Mouse (Mus musculus): ENCODE data around the gene Pde7b.

Gene Pde7b

DNA sequence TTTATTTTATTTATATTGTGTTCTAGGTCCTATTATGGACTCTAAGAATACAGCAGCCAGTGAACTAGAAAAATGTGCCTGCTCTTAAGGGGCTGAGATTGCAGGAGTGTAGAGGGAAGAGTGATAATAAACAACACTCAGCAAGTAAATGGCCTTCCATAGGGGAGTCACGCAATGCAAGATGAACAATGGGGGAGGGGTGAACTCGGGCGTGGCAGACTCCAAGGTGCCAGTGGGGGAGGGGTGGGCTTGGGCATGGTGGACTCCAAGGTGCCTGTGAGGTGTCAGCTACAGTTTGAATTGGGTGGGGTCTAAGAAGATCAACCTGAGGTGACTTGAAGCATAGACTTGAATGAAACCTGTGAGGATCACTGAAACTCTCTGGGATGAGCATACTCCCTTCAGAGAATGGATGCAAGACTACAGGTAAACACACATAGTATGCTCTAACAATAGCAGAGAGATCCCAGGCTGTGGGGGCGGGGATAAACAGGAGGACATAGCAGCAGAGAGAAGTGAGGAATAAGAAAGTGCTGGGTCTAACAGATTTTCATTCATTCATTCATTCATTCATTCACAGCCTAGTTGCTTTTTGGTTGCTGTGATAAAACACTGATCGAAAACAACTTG is 230.9 kb downstream of the Pde7b start:
- no peak for DNase-seq (ENCODE audit: low read depth, low spot score)

DNA sequence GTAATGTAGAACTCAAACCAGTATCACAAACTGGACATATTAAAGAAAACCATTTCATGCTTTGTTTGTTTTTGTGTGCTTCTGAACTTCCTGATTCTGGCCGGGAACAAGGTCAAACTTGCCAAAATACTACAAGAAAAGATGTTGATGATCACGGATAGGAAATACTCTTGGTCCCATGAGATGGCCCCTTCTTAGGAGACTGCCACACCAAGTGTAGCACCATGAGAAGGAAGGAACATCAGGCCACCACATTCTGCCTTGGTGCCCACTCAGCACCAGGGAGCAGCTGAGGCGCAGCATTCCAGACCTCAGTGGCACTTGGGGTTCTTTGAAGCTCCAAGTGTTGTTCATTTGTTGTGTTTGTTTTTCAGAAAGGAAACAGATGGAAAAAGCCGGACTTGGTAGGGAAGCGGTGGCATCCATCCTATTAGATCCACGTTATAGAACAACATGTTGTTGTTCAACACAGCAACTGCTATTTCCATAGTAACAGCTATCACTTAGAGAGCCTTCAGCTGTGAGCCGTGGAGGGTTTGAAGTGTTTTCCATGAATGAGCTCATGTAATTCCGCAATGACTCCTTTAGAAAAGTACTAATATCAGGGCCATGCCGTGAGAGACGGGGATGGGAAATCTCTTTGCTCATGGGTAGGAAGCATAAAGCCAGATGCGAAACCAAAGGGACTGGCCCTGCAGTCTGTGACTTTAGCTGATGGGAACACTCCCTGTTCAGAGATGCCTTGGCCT is 232.5 kb downstream of the Pde7b start:
- DNase-seq (ENCODE audit: low read depth, low spot score) = no peak

DNA sequence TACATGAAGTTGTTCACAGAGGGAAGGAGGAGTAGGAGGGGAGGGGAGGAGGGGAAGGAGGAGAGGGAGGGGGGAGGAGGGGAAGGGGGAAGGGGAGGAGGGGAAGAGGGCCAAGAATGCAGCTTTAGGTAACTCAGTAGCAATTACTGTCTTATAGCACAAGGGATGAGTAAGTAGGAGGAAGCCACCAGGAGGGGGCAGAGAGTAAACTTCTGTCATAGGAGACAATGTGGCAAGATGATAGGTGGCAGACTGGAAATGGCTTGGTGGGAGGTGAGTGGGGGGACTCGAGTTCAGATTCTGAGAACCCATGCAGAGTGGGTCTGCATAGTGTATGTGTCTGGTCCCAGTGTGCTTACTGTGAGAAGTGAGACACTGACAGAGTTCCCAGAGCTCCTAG is 234.1 kb downstream of the Pde7b start:
- no peak for DNase-seq (ENCODE audit: low read depth, low spot score)

DNA sequence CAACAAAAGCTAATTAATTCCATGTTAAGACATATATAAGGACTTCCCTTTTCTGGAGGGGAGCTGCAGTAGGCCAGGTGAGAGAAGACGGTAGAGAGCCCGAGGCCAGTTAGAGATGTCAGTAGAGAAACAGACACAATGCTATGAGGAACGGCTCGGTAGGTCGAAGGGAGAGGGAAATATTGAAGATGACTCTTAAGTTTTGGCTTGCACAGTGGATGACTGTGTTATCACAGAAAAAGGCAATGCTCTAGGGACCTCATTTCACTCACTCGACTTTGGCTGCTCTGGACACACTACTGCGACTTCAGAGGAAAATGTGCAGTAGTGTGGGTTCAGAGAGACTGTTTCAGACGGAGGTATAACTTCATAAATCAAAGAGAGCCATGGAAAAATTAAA is 234.6 kb downstream of the Pde7b start:
- DNase-seq (ENCODE audit: low read depth, low spot score) = no peak

DNA sequence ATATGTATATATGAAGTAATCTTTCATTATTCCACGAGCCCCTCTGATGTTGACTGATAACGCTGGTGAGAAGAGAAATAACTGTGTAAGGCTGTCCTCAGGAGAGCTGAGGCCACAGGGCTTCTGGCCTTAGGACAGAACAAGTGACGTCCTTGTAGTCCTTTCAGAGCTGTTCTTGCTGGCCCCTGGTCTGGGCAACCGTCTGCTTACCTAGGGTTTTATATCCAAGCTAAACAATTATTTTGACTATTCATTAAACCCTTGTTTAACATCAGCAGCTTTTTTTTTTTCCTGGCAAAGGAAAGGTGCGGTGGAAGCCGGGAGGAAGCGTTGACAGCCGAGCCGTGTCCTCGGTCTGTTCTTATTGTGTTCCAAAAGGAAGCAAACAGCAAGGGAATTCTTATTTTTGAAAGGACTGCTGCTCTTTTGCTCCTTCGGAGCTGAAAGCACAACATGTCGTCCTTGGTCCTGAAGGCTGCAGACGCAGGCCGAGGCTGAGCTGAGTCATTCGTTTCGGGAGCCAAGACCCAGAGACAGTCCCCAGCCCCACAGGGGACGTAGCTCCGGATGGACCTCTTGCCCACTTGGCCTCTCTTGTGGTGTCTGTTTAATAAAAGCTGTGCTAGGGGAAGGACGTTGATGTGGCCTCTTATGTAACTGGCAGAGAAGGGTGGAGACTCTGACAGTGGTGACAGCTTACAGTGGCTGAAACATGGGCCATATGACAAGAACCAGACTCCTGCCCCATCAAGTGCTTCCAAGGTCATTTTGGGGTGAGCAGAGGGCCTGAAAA is 238.2 kb downstream of the Pde7b start:
- no peak for DNase-seq (ENCODE audit: low read depth, low spot score)

DNA sequence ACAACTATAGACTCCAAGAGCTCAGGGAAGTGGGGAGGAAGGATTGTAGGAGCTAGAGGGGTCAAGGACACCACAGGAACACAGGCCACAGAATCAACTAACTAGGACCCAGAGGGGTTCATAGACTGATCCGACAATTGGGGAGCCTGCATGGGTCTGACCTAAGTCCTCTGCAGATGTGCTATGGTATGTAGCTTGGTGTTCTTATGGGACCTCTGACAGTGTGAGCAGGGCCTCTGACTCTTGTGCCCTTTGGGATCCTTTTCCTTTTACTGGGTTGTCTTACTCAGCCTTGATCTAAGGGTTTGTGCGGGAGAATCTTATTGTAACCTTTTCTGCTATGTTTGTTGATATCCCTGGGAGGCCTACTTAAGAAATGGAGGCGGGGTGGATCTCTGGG is 239.1 kb downstream of the Pde7b start:
- DNase-seq (ENCODE audit: low read depth, low spot score) = no peak

DNA sequence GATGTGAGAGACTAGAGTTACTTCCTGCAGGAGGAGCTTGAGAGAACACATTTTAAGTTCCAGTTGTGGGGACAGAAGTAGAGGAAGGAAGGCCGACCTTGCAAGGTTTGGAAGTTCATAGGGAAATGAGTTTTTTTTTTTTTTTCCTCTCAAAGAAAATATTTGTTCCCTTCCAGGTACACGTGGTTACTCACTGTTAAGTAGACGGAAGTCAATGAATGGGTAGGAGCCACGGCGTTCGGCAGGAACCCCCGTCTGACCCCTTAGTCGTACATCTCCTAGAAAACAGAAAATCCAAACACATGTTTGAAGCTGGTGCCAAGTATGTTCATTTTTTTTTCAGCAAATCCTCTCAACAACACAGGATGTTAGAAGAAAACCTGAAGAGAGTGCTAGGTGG is 245.4 kb downstream of the Pde7b start:
- no peak for DNase-seq (ENCODE audit: low read depth, low spot score)

DNA sequence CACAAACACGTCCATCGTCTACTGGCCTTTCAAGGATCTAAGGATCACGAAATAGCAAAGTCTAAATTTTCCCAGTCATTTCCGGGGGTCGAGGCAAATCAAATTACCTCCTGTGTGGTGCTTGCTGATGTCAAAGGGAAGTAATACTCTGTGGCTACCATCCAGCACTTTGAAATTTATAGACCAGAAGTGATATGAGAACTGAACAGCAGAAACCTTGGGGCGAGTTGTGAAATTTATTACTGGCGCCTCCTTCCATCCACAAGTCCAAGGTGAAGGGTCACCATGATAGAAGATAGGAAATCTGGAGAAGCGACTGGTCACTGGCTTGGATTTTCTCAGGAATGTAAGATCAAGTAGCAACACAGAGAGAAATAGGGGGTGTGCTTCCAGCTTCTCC is 246.4 kb downstream of the Pde7b start:
- no peak for DNase-seq (ENCODE audit: low read depth, low spot score)

DNA sequence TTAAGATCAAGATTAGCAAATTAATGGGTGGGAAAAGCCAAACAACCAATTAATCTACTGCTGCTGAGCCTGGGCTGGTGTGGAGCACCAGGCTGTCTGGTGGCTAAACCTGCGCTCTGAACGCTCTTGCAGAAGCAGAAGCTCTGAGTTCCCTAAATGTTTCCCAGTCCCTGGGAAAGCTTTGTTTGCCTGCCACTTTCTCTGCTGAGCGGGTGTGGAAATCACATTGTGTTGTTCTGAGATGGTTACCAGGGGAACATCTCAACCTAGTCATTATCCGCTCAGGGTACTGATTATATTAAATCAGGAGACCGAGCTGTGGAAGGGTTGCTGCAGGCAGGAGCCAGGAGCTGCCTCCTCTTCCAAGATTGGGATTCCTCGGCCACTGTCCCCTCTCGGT is 250.0 kb downstream of the Pde7b start:
- DNase-seq (ENCODE audit: low read depth, low spot score) = no peak

DNA sequence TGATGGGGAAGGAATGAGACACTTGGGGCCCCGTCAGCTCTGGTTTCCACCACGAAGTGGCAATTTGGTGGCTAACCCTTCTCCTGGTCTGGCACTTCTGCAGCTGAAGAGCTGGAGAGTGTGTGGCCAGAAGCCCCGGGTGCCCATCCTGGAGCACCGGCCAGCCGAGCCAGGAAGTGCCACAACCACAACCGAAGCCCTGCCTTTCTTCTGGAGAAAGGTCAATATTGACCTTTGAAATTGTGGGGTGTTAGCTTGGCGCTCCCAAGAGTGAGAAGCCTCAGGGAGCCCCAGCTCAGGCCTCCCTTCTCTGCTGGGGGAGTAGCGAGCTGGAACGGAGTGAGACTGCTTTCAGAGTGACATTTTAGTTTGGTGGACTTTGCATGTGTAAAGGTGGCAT is 250.8 kb downstream of the Pde7b start:
- DNase-seq (ENCODE audit: low read depth, low spot score) = no peak

DNA sequence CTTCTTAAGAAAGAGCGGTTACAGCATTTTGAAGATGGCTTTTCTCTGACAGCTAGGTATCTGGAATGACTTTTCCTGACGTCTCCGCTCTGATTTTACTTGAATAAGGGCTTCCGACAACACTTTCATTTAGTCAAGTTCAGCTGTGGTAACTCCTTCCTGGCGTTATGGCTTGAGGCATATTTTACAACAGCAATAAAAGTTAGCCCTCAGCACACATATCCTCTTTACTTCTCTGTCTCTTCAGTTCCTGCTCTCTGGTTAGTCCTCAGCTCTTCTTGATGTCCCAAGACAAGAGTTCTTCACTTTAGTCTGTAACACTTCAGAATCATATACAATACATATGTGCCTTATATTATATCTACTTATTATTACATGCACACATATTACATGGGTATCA is 251.4 kb downstream of the Pde7b start:
- no peak for DNase-seq (ENCODE audit: low read depth, low spot score)

DNA sequence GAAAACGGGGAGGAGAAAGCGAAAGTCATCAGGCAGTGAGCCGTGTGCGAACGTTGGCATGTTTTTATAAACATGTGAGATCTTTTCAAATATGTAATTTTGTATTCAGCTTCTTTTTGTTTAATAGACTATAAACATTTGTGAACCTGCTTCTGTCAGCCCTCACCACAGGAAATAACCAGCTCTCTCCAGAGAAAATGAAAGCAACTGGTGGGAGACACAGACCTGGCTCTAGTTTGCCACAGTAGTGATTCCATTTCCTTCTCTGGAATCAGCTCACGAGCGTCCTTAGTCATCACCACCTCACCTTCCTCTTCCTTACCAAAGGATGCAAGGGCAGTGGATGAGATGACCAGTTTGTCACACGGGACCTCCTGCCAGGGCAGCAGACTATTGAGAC is 252.9 kb downstream of the Pde7b start:
- DNase-seq (ENCODE audit: low read depth, low spot score) = no peak

DNA sequence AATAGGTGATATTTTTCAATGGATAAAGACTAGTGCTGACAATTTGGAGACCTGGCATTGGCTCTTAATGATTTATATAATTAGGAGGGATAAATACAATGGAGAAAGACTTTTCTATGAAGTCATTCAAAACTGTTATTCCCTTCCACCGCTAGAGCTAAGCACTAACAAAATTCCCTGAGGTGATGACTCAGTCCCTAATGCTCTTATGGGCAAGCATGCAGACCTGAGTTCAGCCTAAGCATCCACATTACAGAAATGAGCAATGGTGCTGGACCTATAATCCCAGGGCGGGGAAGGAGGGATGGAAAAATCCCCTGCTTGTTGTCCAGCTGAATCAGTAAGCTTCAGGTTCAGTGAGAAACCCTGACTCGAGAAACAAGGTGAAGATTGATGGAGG is 260.2 kb downstream of the Pde7b start:
- no peak for DNase-seq (ENCODE audit: low read depth, low spot score)

DNA sequence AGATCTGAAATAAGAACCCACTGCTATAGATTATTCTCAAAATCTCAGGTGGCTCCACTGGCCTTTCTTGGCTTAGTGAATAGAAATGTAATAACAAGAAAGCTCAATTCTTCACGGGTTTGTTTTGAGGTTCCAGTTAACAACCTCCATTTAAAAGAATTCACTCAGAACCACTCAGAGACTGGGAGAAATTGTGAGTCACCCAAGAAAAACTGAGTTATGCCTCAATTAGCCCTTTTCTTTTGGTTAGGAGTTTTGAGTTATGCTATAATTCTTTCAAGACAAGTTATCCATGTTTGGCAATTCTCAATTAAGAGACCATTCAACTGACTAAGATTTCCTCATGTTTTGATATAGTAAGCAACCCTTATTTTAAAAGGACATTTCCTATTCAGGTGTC is 260.9 kb downstream of the Pde7b start:
- no peak for DNase-seq (ENCODE audit: low read depth, low spot score)

DNA sequence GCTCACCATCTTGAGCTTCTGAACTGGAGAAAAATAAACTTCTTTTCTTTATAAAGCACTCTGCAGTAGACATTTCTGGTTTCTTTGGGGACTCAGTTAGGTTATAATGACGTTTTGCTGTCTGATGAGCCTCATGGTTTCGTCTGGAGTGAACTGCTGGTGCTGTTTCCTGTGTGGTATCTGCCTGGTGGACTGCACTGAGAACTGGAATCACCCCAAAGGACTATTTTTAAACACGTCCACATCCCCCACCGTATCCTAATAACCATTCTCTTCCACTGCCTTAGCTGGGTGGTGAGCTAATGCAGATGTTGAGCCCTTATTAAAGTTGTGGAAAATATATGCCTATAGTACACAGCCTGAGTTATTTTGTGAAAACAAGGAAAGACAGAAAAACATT is 262.3 kb downstream of the Pde7b start:
- DNase-seq (ENCODE audit: low read depth, low spot score) = no peak

DNA sequence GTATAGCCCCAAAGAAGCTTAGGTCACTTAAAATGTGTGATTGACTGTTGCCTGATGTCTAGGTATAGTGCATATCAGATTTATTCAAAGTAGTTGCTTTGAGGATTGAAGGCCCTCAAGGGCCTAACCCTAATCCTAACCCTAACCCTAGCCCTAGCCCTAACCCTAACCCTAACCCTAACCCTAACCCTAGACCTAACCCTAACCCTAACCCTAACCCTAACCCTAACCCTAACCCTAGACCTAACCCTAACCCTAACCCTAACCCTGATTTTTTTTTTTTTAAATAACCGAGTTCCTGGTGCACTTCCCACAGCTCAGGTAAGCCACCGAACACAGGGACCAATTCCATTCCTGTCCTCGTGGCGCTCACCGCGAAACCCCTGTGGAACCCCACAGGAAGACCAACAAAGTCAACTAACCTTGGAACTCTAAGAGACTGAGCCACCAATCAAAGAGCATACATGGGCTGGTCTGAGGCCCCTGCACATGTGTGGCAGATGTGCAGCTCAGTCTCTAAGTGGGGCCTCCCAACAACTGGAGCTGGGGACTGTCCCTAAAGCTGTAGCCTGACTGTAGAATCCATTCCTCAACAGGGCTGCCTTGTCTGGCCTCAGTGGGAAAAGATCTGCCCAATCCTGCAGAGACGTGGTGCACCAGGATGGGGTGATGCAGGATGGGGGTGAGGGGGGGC is 265.1 kb downstream of the Pde7b start:
- no peak for DNase-seq (ENCODE audit: low read depth, low spot score)

DNA sequence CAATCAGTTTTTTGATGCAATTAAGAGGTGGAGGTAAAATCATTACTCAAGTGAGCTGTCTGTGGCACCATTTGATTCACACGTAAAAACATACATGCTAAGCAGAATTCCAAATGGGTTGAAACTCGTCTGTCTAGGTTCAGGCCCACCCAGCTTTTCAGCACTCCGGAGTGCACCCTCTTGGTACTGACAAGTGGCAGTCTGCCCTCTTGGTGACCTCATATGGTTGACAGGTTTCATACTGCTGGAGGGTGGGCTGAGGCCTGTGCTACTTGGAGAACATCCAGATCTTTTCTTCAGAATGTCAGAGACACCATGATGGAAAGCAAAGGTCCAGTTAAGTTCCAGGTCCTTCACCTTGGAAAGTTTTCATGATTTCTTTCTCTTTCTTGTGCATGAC is 265.7 kb downstream of the Pde7b start:
- DNase-seq (ENCODE audit: low read depth, low spot score) = no peak

DNA sequence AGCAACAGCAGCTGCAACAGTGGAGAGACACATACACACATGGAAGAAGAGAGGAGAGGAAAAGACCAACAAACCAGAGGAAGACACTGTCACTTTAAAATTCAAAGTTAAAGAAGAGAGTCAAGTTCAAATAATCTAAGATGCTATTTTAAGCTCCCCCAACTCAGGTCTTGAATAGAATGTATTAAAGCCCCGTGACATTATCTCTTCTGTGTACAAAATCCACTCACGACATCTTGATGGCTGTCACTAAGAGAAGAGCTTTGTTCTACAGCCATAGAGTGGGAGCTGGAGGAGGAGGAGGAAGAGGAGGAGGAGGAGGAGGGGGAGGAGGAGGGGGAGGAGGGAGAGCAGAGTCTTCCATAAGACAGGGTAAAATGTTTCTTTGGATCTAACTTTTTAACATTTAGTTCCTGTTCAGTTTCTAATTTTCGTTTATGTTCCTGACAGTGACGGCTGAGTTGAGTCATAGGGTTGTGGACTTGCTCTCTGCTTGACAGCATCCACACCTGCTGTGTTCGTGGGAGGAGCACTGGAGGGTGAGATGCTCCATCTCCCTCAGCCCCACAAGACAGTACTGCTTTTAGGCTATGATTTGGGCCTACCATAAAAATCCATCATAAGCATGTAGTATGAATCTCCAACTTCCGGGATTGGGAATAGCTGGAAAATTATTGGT is 270.4 kb downstream of the Pde7b start:
- no peak for DNase-seq (ENCODE audit: low read depth, low spot score)

DNA sequence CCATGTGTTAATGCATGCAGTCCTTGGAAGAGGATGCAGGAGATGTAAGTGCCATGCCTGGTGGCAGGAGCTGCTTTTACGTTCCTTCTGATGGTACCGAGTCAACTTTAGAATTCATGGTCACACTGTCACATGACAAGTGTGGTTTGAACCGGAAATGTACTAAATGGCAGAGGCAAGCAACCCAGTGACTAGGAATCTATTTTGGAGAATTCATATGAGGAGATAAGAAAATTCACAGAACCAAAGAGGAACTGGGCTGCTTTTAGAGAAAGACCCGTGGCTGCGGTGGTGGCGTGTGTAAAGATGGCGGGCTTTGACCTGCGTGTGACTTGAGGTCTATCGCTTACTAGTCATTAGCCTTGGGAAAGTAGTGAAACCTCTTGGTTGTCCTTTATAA is 287.4 kb downstream of the Pde7b start:
- no peak for DNase-seq (ENCODE audit: low read depth, low spot score)

DNA sequence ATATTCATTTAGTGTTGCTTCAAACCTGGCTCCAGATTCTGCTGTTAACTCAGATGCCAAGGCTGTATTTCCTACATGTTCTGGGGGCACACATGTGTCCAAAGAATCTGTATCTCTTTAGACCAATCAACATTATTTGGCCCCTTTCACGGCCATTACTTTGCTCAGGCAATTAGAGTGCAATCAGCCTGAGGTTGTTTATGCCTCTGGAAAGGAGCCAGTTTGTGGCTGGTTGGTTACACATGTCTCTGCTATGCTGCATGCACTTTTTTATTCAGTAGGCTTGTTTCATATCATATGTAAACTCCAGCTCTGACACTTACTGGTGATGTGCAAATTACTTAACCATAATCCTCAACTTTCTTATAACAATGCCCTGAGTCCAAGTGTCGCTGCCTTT is 287.9 kb downstream of the Pde7b start:
- no peak for DNase-seq (ENCODE audit: low read depth, low spot score)

DNA sequence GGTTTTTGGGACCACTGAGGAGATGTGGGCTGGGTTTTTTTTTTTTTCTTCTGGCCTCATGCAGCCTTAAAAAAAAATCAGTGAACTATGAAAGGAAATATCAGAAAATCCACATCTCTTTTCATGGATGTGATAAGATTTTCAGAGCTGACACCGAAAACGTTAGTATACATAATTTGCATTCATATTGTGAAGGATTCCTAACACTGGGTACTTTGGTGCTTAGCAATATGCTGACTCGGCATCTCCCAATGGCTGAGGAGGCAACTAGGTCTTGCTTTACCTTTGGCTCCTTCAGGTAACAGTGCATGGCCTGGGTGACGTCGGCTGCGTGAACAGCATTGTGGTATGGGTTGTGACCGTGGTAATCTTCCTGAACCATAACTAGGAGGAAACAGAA is 289.0 kb downstream of the Pde7b start:
- DNase-seq (ENCODE audit: low read depth, low spot score) = no peak

DNA sequence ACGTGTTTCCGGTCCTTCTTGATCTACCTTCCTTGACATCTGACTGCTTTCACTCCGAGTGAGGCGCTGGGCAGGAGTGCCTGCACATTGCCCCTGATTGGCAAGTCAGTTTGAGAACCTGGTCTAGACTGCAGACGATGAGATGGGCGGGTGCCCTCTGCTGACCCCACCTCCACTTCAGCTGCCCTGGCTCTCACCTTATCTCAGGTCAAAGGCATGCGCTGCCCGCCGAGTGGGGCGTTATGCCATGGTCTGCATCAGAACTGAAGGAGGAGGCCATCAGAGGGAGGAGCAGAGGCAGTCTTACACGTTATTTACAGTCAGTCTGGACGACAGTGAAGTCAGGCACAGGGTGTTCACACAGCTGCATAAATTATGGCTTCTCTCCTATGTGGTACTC is 293.5 kb downstream of the Pde7b start:
- no peak for DNase-seq (ENCODE audit: low read depth, low spot score)
